Mouse (Mus musculus): ENCODE results near the gene Smn1. TPM values are rescaled to one million over a fixed set of nuclear protein-coding genes. Genes with fewer than 3 reads are reported as not detected.

The Smn1 gene
- polyA plus RNA-seq, 1 experiment, result 50.4 TPM

Other genes with a start within 250 kb of the Smn1 start
- gene Cartpt, start 223.8 kb upstream of the Smn1 start, polyA plus RNA-seq (2012; rRNA removed), result 1.4 TPM in 2 replicates
- 17.8 and 26.5 TPM in 2 replicates for gene Mccc2, start 109.2 kb upstream of the Smn1 start, polyA plus RNA-seq (2012; rRNA removed)
- 8.7 and 9.2 TPM in 2 replicates for gene Bdp1, start 20.8 kb upstream of the Smn1 start, polyA plus RNA-seq (2012; rRNA removed)
- gene Serf1, start 16.8 kb upstream of the Smn1 start, polyA plus RNA-seq (2012; rRNA removed), result 28.2 and 30.7 TPM in 2 replicates
- gene Naip2, start 77.2 kb downstream of the Smn1 start, polyA plus RNA-seq (2012; rRNA removed), result 2.5 and 2.8 TPM in 2 replicates
- gene Naip5, start 121.5 kb downstream of the Smn1 start, polyA plus RNA-seq (2012; rRNA removed), result 8.1 and 8.6 TPM in 2 replicates
- gene Naip6, start 192.8 kb downstream of the Smn1 start, polyA plus RNA-seq (2012; rRNA removed), result 11.8 and 13.8 TPM in 2 replicates

Data from urinary bladder, adult 2 months (tissue).